Mouse (Mus musculus) layer of hippocampus, postnatal 25 days (tissue): ENCODE measurements around the gene Gm13212. TPM values are rescaled to one million over a fixed set of nuclear protein-coding genes. Genes with fewer than 3 reads are reported as not detected.
"Not testable (repeated sequence)": the region's sequence is repeated elsewhere in the genome, so short reads cannot be mapped to it uniquely, and the experiment has no call there.

Source experiments
- DNase-seq, 2 experiments: peaks; one replicate each; pipeline ENCODE4 v3.0.0; 2022; ENCODE audit warnings: mixed read lengths in 2 of 2, low spot score in 1 of 2; ENCODE audit errors: extremely low spot score in 1 of 2
- total RNA-seq, 2 experiments: library from RNA; stranded (reverse); gene quantifications; 2 replicates each; pipeline ENCODE4 v1.2.3; 2021

The Gm13212 gene
- total RNA-seq, result under 1 TPM in 1 of 2 experiments, not detected in 1; 0.21 TPM

DNA sequence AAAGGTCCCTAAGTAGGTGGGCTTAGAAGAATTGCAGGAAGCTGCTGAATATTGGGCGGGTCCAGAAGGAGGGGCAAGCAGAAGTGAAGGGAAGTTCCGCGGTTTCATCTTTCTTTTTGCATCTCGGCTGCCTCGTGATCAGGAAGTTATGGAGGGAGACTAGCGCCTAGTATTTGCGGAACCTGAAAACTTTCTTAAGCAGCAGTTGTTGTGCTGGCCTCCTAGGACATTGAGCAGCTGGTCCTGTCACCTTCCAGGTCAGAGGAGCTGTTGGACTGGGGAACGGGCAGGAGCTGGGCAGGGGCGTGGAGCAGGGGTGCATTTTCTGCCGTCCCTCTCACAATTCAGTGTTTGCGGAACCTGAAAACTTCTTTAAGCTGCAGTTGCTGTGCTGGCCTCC lies at the start of gene Gm13212:
Gm13212 (plus strand) TSS at position 89 of the 400 bp plus-strand sequence.
- DNase-seq, result not testable (repeated sequence)

DNA sequence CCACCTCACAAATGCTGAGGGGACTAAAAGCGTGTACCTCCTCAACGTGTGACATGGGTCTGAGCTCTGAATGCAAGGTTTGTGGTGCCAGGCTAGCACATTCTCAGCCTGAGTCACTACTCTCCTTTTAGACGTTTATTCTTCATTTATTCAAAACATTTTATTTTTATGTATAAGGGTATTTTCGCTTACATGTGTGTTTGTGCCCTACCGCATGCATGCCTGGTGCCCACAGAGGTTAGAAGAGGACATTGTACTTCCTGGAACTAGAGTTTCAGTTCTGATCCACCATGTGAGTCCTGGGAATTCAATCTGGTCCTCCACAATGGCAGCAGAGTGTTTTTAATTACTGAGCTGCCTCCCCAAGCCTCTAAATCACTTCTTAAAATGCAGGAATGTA lies 41.1 kb upstream of the Gm13212 start:
- not testable (repeated sequence) for DNase-seq

- DNase-seq, result not testable (repeated sequence)
Measured at GRCm38 (mm10) chr4:145545106-145545505, 39.9 kb upstream of the Gm13212 start.

- DNase-seq, result not testable (repeated sequence)
Measured at GRCm38 (mm10) chr4:145545734-145546349, 39.1 kb upstream of the Gm13212 start.

DNA sequence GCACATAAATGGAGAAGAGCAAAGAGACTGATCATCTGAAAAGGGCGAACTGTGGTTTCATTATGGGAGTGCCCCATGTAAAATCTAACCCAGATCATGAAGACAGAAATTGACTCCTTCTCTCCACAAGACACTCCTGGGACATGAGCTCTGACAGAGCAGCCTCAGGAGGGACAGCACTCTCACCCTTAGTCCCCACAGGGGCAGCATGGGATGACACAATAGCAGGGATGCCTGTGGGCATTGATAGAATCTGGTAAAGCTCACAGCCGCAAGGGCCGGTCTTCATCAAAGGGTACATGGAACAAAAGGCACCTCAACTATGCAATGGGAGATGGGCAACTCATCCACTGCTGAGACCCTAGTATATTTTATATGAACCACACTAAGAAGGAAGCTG lies 38.5 kb upstream of the Gm13212 start:
- DNase-seq, result not testable (repeated sequence)

DNA sequence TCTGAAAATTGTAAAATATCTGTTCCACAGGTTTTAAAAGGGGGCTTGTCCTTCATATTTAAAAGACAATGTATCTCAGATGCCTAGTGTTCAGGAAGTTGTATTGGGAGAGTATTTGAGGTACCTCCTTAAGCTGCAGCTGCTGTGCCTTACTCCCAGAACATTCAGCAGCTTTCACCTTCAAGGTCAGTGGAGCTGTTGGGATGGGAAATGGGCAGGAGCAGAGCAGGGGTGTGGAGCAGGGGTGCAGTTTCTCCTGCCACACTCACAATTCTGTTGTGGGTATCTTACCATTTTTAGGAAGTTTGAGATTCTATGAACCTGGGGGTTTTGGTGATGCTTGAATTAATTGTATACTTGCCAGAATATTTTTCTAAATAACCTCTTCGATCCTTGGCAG lies 28.3 kb upstream of the Gm13212 start:
- DNase-seq, result no peak

DNA sequence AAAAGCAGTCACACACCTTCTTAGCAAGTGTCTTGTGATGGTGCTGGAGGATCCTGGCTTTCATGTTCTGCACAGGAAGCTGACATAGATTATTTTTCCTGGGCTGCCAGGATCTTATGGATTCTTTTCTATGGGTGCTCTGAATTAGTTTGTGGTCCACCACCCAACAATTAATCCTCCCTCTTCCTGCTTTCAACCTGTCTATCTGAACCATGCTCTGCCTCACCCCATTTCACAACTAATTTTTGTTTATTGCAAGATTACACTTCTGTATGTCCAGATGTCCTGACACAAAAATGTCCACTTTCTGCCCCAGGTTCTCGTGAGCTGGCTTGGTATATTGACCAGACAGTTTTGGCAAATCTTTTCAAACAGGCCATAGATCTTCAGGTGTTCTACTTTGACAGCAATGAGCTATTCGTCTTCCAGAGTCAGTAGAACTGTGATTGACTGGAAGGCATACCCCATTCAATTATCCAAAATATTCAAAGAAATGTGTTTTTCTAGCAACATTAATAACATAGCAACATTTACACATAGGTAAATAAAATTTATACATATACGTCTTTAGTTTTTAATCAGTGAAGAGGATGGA lies 25.4 kb upstream of the Gm13212 start:
- DNase-seq, result no peak

GRCm38 (mm10) chr4:145564111-145564821 lies 20.7 kb upstream of the Gm13212 start:
- no peak for DNase-seq

- not testable (repeated sequence) for DNase-seq
Measured at GRCm38 (mm10) chr4:145570461-145570860, 14.5 kb upstream of the Gm13212 start.

DNA sequence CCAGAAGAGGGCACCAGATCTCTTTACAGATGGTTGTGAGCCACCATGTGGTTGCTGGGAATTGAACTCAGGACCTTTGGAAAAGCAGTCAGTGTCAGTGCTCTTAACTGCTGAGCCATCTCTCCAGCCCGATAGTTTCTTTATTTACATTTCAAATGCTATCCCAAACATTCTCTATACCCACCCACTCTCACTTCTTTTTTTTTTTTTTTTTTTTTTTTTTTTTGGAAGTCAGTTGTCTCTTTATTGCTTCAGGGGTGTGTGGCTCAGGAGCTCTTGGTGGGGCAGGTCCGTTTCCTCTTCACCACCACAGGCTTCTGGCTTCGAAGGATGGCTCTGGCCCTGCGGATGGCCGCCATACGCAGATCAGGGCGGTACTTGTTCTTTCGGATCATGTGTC lies 8.3 kb upstream of the Gm13212 start:
- not testable (repeated sequence) for DNase-seq

DNA sequence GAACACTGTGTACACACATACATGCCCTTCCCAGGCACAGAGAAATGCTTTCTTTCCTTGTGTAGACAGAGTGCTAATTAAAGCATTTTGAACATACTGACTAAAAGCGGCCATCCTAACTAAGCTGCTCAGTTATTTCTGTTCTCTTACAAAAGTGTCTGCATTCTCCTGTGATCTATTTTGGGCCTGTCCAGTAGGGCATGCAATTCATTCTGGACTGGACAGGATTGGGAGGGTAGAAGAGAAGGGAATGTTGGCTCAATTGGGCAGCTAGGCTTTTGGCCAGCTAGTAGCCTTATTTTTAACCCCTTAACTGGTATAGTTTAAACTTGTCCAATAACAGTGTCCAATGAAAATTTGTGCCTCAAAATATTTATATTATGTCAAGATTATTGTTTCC lies 4.6 kb upstream of the Gm13212 start:
- DNase-seq, result not testable (repeated sequence)

GRCm38 (mm10) chr4:145586046-145586445 lies 1.1 kb downstream of the Gm13212 start:
- DNase-seq, result not testable (repeated sequence)

GRCm38 (mm10) chr4:145594183-145594582 lies 9.2 kb downstream of the Gm13212 start:
- not testable (repeated sequence) for DNase-seq

DNA sequence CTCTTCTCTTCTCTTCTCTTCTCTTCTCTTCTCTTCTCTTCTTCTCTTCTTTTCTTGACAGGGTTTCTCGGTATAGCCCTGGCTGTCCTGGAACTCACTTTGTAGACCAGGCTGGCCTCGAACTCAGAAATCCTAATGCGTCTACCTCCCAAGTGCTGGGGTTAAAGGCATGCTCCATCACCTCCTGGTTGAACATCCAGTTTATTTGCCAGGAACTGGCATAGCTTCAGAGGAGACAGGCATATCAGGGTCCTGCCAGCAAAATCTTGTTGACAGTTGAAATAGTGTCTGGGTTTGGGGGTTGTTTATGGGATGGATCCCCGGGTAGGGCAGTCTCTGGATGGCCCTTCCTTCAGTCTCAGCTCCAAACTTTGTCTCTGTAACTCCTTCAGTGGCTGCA lies 9.8 kb downstream of the Gm13212 start:
- not testable (repeated sequence) for DNase-seq

GRCm38 (mm10) chr4:145640416-145641185 lies 55.6 kb downstream of the Gm13212 start:
- DNase-seq, result not testable (repeated sequence)

DNA sequence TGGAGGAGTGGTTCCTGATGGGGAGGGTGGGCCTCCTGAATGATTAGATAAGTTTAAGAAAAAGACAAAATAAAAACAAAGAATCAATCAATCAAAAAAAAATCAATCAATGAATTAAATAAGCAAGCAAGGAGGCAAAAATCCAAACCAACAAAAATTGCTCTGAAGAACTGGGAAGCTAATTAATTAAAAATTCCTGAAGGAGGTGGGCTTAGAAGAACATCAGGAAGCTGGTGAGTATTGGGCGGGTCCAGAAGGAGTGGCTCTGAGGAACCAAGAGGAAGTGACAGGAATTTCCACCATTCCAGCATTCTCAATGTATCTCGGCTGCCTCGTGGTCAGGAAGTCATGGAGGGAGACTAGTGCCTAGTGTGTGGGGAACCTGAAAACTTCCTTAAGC lies 85.4 kb downstream of the Gm13212 start, which contains the start of gene Zfp980:
Zfp980 (plus strand) TSS at position 301 of the 400 bp plus-strand sequence.
- not testable (repeated sequence) for DNase-seq

DNA sequence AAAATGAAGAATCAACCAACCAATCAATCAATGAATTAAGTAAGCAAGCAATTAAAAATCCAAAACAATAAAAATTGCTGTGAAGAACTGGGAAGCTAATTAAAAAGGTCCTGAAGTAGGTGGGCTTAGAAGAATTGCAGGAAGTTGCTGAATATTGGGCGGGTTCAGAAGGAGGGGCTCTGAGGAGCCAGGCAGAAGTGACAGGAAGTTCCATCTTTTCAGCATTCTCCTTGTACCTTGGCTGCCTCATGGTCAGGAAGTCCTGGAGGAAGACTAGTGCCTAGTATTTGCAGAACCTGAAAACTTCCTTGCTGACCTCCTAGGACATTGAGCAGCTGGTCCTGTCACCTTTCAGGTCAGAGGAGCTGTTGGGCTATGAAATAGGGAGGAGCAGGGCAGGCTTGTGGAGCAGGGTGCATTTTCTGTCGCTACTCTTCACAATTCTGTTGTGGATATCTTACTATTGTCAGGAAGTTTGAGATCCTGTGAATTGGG lies 89.4 kb downstream of the Gm13212 start:
- DNase-seq, result not testable (repeated sequence)
